Mouse (Mus musculus) layer of hippocampus, adult 2 months (tissue): ENCODE measurements at regions not wholly inside any gene's neighbourhood (a gene's known extent, or its start where the extent isn't known, plus 50 kb on each side); places are given as distances from the start of the nearest gene placed in this dataset.

ENCODE experiments used
- DNase-seq, 2 experiments: peaks; one replicate each; pipeline ENCODE4 v3.0.0; 2022; ENCODE audit warnings: low spot score in 2 of 2
- H3K27ac ChIP-seq: fragments of 200-600 bp; 2 replicates; pipeline ENCODE4 v1.8.1; 2022
- H3K4me3 ChIP-seq: fragments of 200-600 bp; 2 replicates; pipeline ENCODE4 v1.8.1; 2022; ENCODE audit warnings: mild to moderate bottlenecking
- CTCF ChIP-seq: fragments of 200-600 bp; conservative IDR thresholded peaks from 2 replicates; pipeline ENCODE4 v1.8.1; 2022; ENCODE audit warnings: antibody characterized with exemption, mild to moderate bottlenecking, moderate library complexity

GRCm38 (mm10) chrX:161487691-161488090 is 200.4 kb downstream of the Gm15262 start:
- no peak for DNase-seq
- no peak for TF ChIP-seq CTCF
- Histone ChIP-seq H3K27ac (no peak overlapping the region), H3K4me3 (no peak overlapping the region)

GRCm38 (mm10) chrX:161511341-161511740 is 205.5 kb upstream of the Rai2 start:
- no peak for DNase-seq
- TF ChIP-seq CTCF: no peak
- no peak overlapping the region for H3K4me3 ChIP-seq
- no peak overlapping the region for H3K27ac ChIP-seq

- H3K4me3 ChIP-seq: no peak overlapping the region
- no peak for TF ChIP-seq CTCF
- DNase-seq: no peak
- no peak overlapping the region for H3K27ac ChIP-seq
These were observed 193.2 kb upstream of the Rai2 start for GRCm38 (mm10) chrX:161523432-161524256.

DNA sequence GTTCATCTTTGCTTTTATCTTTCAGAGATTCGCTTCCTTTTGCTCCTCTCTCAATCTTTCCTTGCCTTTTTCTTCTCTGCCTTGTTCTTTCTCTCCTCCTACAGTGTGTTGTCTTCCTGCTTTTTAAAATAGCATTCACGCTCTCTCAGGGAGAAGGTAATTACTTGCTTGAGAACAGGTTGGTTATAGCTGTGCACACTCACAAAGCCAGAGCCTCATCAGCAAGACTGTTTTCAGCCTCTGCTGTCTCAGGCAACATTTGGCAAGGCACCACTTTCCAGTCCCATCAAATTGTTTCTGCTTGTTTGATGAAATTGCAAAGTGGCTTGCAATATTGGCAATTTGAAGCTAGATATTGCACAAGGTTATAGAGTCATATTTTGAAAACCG is 192.6 kb upstream of the Rai2 start:
- DNase-seq: no peak
- H3K4me3 ChIP-seq: no peak overlapping the region
- TF ChIP-seq CTCF: no peak
- no peak overlapping the region for H3K27ac ChIP-seq

GRCm38 (mm10) chrX:161537290-161537689 is 179.6 kb upstream of the Rai2 start:
- TF ChIP-seq CTCF: no peak
- H3K4me3 ChIP-seq: no peak overlapping the region
- no peak overlapping the region for H3K27ac ChIP-seq
- no peak for DNase-seq

DNA sequence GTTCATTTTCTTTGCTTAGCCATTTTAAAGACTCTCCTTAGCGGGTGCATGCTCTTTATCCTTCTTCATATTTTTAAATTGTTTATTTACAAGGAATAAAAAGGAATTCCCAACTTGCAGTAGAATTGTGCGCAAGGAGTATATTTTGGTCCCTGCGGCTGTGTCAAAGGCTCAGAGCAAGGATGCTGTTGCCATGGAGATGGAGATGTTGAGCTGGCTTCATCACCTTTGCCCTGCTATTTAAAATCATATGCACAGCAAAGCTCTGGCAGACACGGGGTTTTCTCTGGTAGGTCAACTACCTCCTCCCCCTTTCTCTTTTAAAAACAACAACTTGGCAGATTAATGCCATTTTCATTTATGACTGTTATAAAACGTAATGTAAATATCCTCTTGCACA is 160.0 kb upstream of the Rai2 start:
- H3K27ac ChIP-seq: no peak overlapping the region
- DNase-seq: no peak
- no peak for TF ChIP-seq CTCF
- no peak overlapping the region for H3K4me3 ChIP-seq

DNA sequence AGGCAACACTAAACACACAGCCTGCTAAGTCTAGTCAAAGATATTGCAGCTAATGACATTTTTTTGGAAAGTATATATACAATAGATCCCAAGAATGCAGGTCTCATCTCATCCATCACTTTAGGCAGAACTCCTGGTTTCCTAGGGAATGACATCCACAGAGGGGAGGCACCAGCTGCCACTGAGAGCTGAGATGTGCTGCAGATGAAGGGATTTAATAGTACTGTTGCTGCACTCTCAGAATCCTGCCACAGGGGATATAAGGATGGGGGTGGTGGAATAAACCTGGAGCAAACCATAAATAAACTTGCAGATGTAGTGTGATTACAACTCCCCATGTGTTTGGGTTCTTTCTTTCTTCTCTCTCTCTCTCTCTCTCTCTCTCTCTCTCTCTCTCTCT is 158.4 kb upstream of the Rai2 start:
- no peak for TF ChIP-seq CTCF
- no peak overlapping the region for H3K4me3 ChIP-seq
- DNase-seq: no peak
- no peak overlapping the region for H3K27ac ChIP-seq

GRCm38 (mm10) chrX:161566435-161566834 is 150.4 kb upstream of the Rai2 start:
- TF ChIP-seq CTCF: no peak
- Histone ChIP-seq H3K4me3 (no peak overlapping the region), H3K27ac (no peak overlapping the region)
- DNase-seq: no peak

DNA sequence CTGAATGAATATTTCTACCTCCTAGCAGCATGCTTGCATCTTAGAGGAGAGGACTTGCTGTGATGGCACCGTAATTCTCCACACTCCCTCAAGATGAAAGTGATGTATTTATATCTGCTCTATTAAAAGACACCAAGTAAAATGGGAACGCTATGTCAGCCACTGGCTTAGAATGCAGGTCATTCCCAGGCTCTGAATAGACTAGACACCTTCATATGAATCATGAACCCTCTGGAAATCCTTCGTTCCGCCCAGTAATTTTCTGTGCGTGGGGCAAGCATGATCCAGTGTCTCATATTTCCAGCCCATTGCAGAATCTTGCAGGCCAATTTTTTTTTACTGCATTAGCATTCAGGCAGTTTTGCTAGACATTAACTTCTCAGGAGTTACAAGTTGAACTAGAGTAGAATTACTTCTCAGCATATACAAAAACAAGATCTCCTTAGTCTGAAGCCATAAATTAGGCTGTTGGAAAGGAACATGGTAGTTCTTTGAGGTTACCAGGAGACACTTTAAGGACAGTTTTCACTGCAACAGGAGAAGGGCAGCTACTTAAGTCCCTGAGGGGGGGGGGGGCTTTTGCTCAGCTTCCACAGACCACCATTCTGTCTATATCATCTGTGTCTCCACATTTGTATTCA is 134.7 kb upstream of the Rai2 start:
- no peak overlapping the region for H3K27ac ChIP-seq
- no peak overlapping the region for H3K4me3 ChIP-seq
- TF ChIP-seq CTCF: no peak
- DNase-seq: no peak

- Histone ChIP-seq H3K4me3 (no peak overlapping the region), H3K27ac (no peak overlapping the region)
- no peak for TF ChIP-seq CTCF
- DNase-seq: no peak
These were observed 133.0 kb upstream of the Rai2 start for GRCm38 (mm10) chrX:161583872-161584271.

DNA sequence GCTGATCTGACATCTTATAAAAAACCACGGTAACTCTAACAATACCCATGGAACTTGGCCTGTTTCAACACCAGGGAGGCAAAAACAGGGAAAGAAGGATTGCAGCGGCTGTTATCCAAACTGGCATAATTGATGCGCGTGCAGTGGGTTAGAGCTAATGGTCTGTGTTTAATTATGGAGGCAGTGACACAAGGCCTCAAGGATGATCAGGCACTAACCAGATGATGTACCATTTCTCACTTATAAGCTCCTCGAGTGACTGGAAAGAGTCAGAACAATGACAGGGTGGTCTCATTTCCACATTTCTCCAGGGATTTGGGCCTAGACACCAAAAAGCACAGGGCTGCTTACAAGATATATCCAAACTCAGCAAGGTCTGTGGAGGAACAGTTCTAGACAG is 83.0 kb upstream of the Rai2 start:
- no peak overlapping the region for H3K4me3 ChIP-seq
- H3K27ac ChIP-seq: no peak overlapping the region
- DNase-seq: no peak
- TF ChIP-seq CTCF: no peak

DNA sequence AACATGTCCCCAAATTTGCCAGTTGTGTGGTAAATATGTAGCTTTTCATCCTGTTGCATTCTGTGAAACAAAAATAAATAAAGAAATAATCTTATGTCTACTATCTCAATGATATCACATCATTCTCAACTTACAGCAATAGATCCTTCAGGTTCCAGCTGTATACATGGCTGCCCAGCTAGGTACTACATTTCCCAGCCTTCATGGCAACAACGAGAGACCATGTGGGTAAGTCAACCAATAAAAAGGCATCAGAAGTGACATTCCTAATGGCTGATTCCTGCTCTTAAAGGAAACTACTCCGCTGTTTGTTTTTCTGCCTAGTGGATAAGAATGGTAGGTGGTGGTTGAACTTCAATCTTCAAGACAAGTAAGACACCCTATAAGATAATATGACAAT is 82.5 kb upstream of the Rai2 start:
- no peak for DNase-seq

DNA sequence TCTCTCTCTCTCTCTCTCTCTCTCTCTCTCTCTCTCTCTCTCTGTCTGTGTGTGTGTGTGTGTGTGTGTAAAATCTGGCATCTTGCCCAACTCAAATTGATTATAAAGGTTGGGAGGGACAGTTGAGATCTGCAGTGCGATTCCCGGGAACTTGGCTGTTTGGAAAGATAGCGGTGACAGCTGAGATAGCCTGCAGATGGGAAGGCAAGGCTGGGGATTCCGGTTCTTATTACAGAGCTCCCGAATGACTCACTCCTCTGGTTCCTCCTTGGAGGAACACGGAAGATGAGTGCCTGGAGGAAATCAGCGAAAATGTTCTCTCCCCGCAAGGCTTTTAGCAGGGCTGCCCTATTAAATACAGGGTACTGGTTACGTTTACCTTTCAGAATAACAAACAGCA is 81.2 kb upstream of the Rai2 start:
- no peak for TF ChIP-seq CTCF
- no peak overlapping the region for H3K4me3 ChIP-seq
- DNase-seq: peak in 1 of 2 experiments; percentile 2
- H3K27ac ChIP-seq: no peak overlapping the region

More for the DNA sequence above, 82.5 kb upstream of the Rai2 start:
- Histone ChIP-seq H3K4me3 (no peak overlapping the region), H3K27ac (no peak overlapping the region)
- no peak for TF ChIP-seq CTCF

- Histone ChIP-seq H3K4me3 (no peak overlapping the region), H3K27ac (no peak overlapping the region)
- DNase-seq: no peak
- no peak for TF ChIP-seq CTCF
These were observed 63.8 kb upstream of the Rai2 start for GRCm38 (mm10) chrX:161653106-161653505.
